Mouse (Mus musculus): ENCODE measurements around the gene Dnah14.

DNA sequence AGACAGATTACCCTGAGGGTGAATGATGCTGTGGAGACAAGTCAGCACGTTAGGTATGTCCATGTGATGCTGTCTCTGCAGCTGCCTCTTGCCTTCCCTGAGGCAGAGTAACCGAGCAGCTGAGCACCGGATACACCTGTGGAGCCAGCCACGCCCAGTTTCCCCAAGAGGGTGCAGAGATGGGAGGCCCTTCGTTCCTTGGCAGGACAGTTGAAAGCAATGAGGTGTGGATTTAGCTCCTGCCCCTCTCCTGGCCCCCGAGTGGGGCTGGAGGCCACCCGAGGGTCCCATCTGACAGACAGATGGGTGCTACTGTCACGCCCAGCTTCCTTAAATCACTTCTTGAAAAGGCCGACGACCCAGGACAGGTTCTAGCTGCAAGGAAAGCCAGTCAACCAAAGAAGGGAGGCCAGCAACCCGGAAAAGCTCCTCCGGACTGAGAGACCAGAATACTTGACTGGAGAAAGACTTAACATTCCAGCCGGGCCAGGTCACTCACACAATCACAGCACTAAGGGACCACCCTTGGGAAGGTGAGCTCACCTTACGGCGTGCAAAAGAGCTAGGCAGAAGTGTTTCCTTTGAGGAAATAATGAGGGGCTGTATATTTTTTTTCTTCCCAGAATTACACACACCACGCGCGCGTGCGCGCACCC is 276.9 kb downstream of the Dnah14 start:
- TF ChIP-seq CTCF (conservative IDR thresholded peaks at IDR 0.05; ENCODE audit: low read length) (no peak), POU5F1 (IDR thresholded peaks at IDR 0.05; ENCODE audit: borderline replicate concordance, low read length) (no peak), NANOG (IDR thresholded peaks at IDR 0.05; ENCODE audit: borderline replicate concordance, low read length) (no peak)

Measured in E14TG2a.4 (cell line).